ENCODE assay signal across 16 mouse cellular contexts in genomic region chr6:91248627-91249026, GRCm38 (mm10). TPM values are rescaled to one million over a fixed set of nuclear protein-coding genes. Genes with fewer than 3 reads are reported as not detected.
DNase-seq lines count a peak whose midpoint lies in the region; ATAC-seq lines count a peak whose summit lies in the region.
"Had no signal": no experiment of that assay in that cellular context is flagged by ENCODE, and none has a peak within 500 bp of the region (broad histone marks: within the 10 kb centered on the region; RNA-seq: fewer than 3 reads in every experiment).

No protein-coding gene starts in this region.

- no peak overlapping the region for H3K9ac ChIP-seq in heart, embryonic 11.5 days (ENCODE audit: low read depth, low read length)
- H3K9ac ChIP-seq: forebrain, postnatal 0 days; heart, embryonic 13.5 days; midbrain, embryonic 15.5 days had no signal

- peak; percentile 42 for DNase-seq in adrenal gland, postnatal 10 days
- no peak for DNase-seq in adrenal gland, postnatal 4 days (ENCODE audit: low spot score in 2 of 2)
- peak; percentile 31 to 41 for DNase-seq in heart, adult 9 months (ENCODE audit: low spot score in 2 of 2)
- peak; percentile 88 for DNase-seq in NIH3T3 (ENCODE audit: low read depth)
- DNase-seq in lung, postnatal 14 days = peak; percentile 32
- DNase-seq in layer of hippocampus, adult 9-10 months (ENCODE audit: low spot score) = no peak
- DNase-seq in cerebellum, adult 9-10 months = no peak
- DNase-seq: forebrain, postnatal 0 days; liver; spleen, adult 18-20 months had no signal

- no peak overlapping the region for H3K4me2 ChIP-seq in heart, embryonic 11.5 days
- H3K4me2 ChIP-seq: heart, embryonic 13.5 days; midbrain, embryonic 15.5 days had no signal

- 72% methylated on average over 4 of the region's 4 CpGs for WGBS in heart, embryonic 11.5 days (ENCODE audit: insufficient replicate concordance)

- no peak for ATAC-seq in heart, embryonic 11.5 days (replicated peaks; ENCODE audit: insufficient number of reproducible peaks, low FRiP score, low TSS enrichment)
- ATAC-seq: forebrain, postnatal 0 days; intestine, postnatal 0 days; midbrain, embryonic 15.5 days had no signal

- H3K36me3 ChIP-seq in heart, embryonic 11.5 days (ENCODE audit: control insufficient read depth, insufficient read depth, low read length) = peaks cover 2% of the 10 kb centered on the region; the same call in 1 of the 2 replicates
- H3K36me3 ChIP-seq: midbrain, embryonic 15.5 days had no signal

- no peaks in the 10 kb centered on the region for H3K9me3 ChIP-seq in heart, embryonic 11.5 days (replicated peaks; ENCODE audit: control insufficient read depth, low read length)
- H3K9me3 ChIP-seq: midbrain, embryonic 15.5 days had no signal

- H3K4me3 ChIP-seq in heart, embryonic 11.5 days (ENCODE audit: low read depth, low read length) = no peak overlapping the region
- H3K4me3 ChIP-seq: heart, embryonic 13.5 days; midbrain, embryonic 15.5 days had no signal

- no peak overlapping the region for H3K27ac ChIP-seq in heart, embryonic 11.5 days (ENCODE audit: low read depth, low read length)
- H3K27ac ChIP-seq: heart, embryonic 13.5 days; macrophage; midbrain, embryonic 15.5 days had no signal

- H3K27me3 ChIP-seq in heart, embryonic 11.5 days (ENCODE audit: control insufficient read depth, insufficient read depth, low read length) = no peaks in the 10 kb centered on the region

- no peaks in the 10 kb centered on the region for H3K4me1 ChIP-seq in heart, embryonic 11.5 days (ENCODE audit: control insufficient read depth, insufficient read depth, low read length)

RNA-seq across cellular contexts. Expression of gene Fbln2, which starts 36.4 kb away (rescaled TPM):
- 10 to 100 TPM; 59.6 to 62.1 TPM for total RNA-seq in adrenal gland, postnatal 10 days (2021)
- 10 to 100 TPM; 71.7 to 73.5 TPM for total RNA-seq in adrenal gland, postnatal 4 days (2021)
- polyA plus RNA-seq in heart, embryonic 11.5 days (2014; fragmentation: Nextera tagmentation; extraction: Ambion mirVana) = 105 and 137 TPM in 2 replicates
- total RNA-seq: hematopoietic stem cell, adult 5-6 weeks had no signal

Comparison
In these comparisons a context has a peak if more than half of its experiments do, and no peak if none do; other contexts are left out.
1. DNase-seq: peak in adrenal gland, postnatal 10 days (single experiment), heart, adult 9 months (2 of 2), NIH3T3 (single experiment) and lung, postnatal 14 days (single experiment); none in adrenal gland, postnatal 4 days (0 of 2), layer of hippocampus, adult 9-10 months (single experiment) and cerebellum, adult 9-10 months (single experiment).